ENCODE assay signal across 33 mouse cellular contexts in genomic region chr3:53847726-53848125, GRCm38 (mm10). TPM values are rescaled to one million over a fixed set of nuclear protein-coding genes. Genes with fewer than 3 reads are reported as not detected.
"Had no signal": no experiment of that assay in that cellular context is flagged by ENCODE, and none has a peak within 500 bp of the region (broad histone marks: within the 10 kb centered on the region; RNA-seq: fewer than 3 reads in every experiment).

No protein-coding gene starts in this region.

- H3K4me2 ChIP-seq: limb, embryonic 13.5 days; liver, embryonic 12.5 days; liver, embryonic 15.5 days; lung, embryonic 15.5 days; midbrain, embryonic 13.5 days had no signal

- DNase-seq: kidney, adult 18-20 months; kidney, postnatal 25 days; layer of hippocampus, postnatal 36 days; liver; lung, adult 18-20 months; lung, postnatal 10 days; lung, postnatal 36 days; right cerebral cortex, adult 18-20 months; right cerebral cortex, postnatal 14 days; right cerebral cortex, postnatal 4 days; thymus, adult 18-20 months; thymus, postnatal 36 days had no signal

- H3K9ac ChIP-seq: limb, embryonic 13.5 days; liver, embryonic 12.5 days; liver, embryonic 15.5 days; lung, embryonic 15.5 days; midbrain, embryonic 13.5 days had no signal

- H3K27me3 ChIP-seq: limb, embryonic 13.5 days; liver, embryonic 12.5 days; liver, embryonic 15.5 days; lung, embryonic 15.5 days; megakaryocyte, embryonic 14.5 days; midbrain, embryonic 13.5 days had no signal

- H3K4me1 ChIP-seq: liver, embryonic 12.5 days; liver, embryonic 15.5 days; megakaryocyte, embryonic 14.5 days; midbrain, embryonic 10.5 days; midbrain, embryonic 13.5 days had no signal

- H3K4me3 ChIP-seq: limb, embryonic 13.5 days; liver, embryonic 12.5 days; liver, embryonic 15.5 days; lung, embryonic 15.5 days; megakaryocyte, embryonic 14.5 days; midbrain, embryonic 10.5 days; midbrain, embryonic 13.5 days had no signal

- H3K36me3 ChIP-seq: limb, embryonic 13.5 days; liver, embryonic 12.5 days; liver, embryonic 15.5 days; lung, embryonic 15.5 days; midbrain, embryonic 10.5 days; midbrain, embryonic 13.5 days had no signal

- ATAC-seq: intestine, embryonic 16.5 days; liver, embryonic 12.5 days; midbrain, embryonic 13.5 days had no signal

- H3K9me3 ChIP-seq: limb, embryonic 13.5 days; liver, embryonic 12.5 days; liver, embryonic 15.5 days; lung, embryonic 15.5 days; midbrain, embryonic 10.5 days; midbrain, embryonic 13.5 days had no signal

- H3K27ac ChIP-seq: kidney, postnatal 0 days; left cerebral cortex, adult 2 months; limb, embryonic 13.5 days; liver, embryonic 12.5 days; liver, embryonic 15.5 days; lung, embryonic 15.5 days; midbrain, embryonic 10.5 days; midbrain, embryonic 13.5 days; stomach, postnatal 0 days had no signal

RNA-seq across cellular contexts. Expression of gene Gm10985, which starts 2.8 kb away (rescaled TPM):
- total RNA-seq: layer of hippocampus, adult 8-10 months; layer of hippocampus, postnatal 10 days; layer of hippocampus, postnatal 36 days; left cerebral cortex, adult 2 months; left cerebral cortex, postnatal 10 days; left cerebral cortex, postnatal 36 days; neutrophil, adult 5-6 weeks had no signal
- polyA plus RNA-seq: intestine, embryonic 16.5 days; kidney, embryonic 14.5 days; kidney, postnatal 0 days; large intestine, adult 2 months; limb, embryonic 13.5 days; liver, embryonic 12.5 days; liver, embryonic 15.5 days; lung, embryonic 15.5 days; midbrain, embryonic 10.5 days; midbrain, embryonic 13.5 days; neural tube, embryonic 11.5 days; stomach, embryonic 14.5 days; stomach, postnatal 0 days; urinary bladder, adult 2 months had no signal
